Mouse (Mus musculus) limb, embryonic 11.5 days (tissue): ENCODE results near the gene Xpo1. TPM values are rescaled to one million over a fixed set of nuclear protein-coding genes. Genes with fewer than 3 reads are reported as not detected.
"Not testable (repeated sequence)": the region's sequence is repeated elsewhere in the genome, so short reads cannot be mapped to it uniquely, and the experiment has no call there.

Experiments used
- ATAC-seq: fragments of 200-750 bp; cut with Nextera tagmentation; 2 replicates; pipeline ENCODE4 v1.8.0; 2017; ENCODE audit warnings: low read depth; ENCODE audit not compliant: insufficient number of reproducible peaks, low FRiP score, low TSS enrichment
- DNase-seq: peaks from one replicate; pipeline ENCODE4 v3.0.0-alpha.2; 2015; ENCODE audit warnings: low spot score
- H3K27ac ChIP-seq: fragments of 300-500 bp; sonication (generic); replicated peaks from 2 replicates; pipeline ENCODE4 v1.5.1; 2014; ENCODE audit warnings: low read depth, mild to moderate bottlenecking, low read length
- H3K27me3 ChIP-seq: fragments of 300-500 bp; sonication (generic); 2 replicates; pipeline ENCODE4 v1.6.1; 2014; ENCODE audit warnings: mild to moderate bottlenecking, low read length, mixed read lengths; ENCODE audit not compliant: control insufficient read depth, insufficient read depth
- H3K36me3 ChIP-seq: fragments of 300-500 bp; sonication (generic); 2 replicates; pipeline ENCODE4 v1.6.1; 2014; ENCODE audit warnings: mild to moderate bottlenecking, low read length, moderate library complexity, mixed read lengths; ENCODE audit not compliant: control insufficient read depth, insufficient read depth
- H3K4me1 ChIP-seq: fragments of 300-500 bp; sonication (generic); 2 replicates; pipeline ENCODE4 v1.6.1; 2014; ENCODE audit warnings: low read length, mixed read lengths; ENCODE audit not compliant: control insufficient read depth, insufficient read depth
- H3K4me2 ChIP-seq: fragments of 300-500 bp; sonication (generic); 2 replicates; pipeline ENCODE4 v1.6.1; 2014; ENCODE audit warnings: low read depth, mild to moderate bottlenecking, moderate library complexity; ENCODE audit not compliant: severe bottlenecking
- H3K4me3 ChIP-seq: fragments of 300-500 bp; sonication (generic); 2 replicates; pipeline ENCODE4 v1.5.1; 2014; ENCODE audit warnings: low read depth, low read length
- H3K9ac ChIP-seq: fragments of 300-500 bp; sonication (generic); 2 replicates; pipeline ENCODE4 v1.6.1; 2014; ENCODE audit warnings: mild to moderate bottlenecking, low read length
- H3K9me3 ChIP-seq: fragments of 300-500 bp; sonication (generic); 2 replicates; pipeline ENCODE4 v1.6.1; 2016; ENCODE audit warnings: low read length; ENCODE audit not compliant: control insufficient read depth
- WGBS: fragments of 180-500 bp; shearing (Covaris S2); extraction: QIAGEN DNeasy Blood & Tissue Kit; methylation state at CpG from one replicate; pipeline ENCODE4 v1.1.7; 2014; 5-methylcytosine and 5-hydroxymethylcytosine counted together
- polyA plus RNA-seq: library from polyadenylated mRNA; unstranded; fragments of >200 nt; fragmentation: Nextera tagmentation; extraction: Ambion mirVana; gene quantifications from 2 replicates; pipeline ENCODE4 v1.2.1, GENCODE M21; 2014

Gene Xpo1
- polyA plus RNA-seq, 1 experiment from 2014 or later, result 179 TPM

DNA sequence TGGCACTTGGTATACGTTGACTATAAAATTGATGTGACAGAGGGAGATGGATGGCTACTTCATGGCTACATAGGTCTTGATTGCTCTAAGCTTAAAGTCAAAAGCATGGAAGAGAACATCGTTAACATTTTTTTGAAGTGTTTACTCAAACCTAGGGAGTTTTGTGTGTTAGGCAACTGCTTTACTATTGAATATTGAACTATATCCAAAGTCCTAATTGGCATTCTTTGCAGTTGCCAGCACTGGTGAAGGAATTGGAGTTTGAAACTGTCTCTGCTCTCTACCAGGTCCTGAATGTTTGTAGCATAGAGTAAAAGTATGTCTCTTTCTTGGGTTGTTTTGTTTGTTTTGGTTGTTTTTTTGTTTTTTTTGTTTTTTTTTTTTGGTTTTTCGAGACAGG is 19.9 kb downstream of the Xpo1 start:
- H3K27ac ChIP-seq, result no peak overlapping the region
- H3K9ac ChIP-seq, result no peak overlapping the region
- DNase-seq, result no peak
- no peaks in the 10 kb centered on the region for H3K27me3 ChIP-seq
- WGBS, result 83% methylated on average over 3 of the region's 3 CpGs
- H3K4me2 ChIP-seq, result no peak overlapping the region
- H3K9me3 ChIP-seq, result no peaks in the 10 kb centered on the region
- H3K4me3 ChIP-seq, result no peak overlapping the region
- H3K36me3 ChIP-seq, result peaks cover 23% of the 10 kb centered on the region
- ATAC-seq, result no peak
- H3K4me1 ChIP-seq, result no peaks in the 10 kb centered on the region

DNA sequence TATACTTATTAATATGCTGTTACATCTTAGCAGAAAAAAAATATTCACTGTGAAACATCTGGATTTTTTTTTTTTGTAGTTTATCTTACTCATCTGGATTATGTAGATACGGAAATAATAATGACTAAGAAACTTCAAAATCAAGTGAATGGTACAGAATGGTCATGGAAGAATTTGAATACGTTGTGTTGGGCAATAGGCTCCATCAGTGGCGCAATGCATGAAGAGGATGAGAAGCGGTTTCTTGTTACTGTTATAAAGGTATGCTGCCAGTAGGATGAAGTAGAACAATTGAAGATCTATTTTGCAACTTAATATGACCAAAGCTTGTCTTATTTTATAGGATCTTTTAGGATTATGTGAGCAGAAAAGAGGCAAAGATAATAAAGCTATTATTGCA is 28.6 kb downstream of the Xpo1 start:
- WGBS, result 95% methylated on average over 4 of the region's 4 CpGs
- DNase-seq (no peak), ATAC-seq (no peak)
- H3K27ac ChIP-seq, result no peak overlapping the region
- no peaks in the 10 kb centered on the region for H3K9me3 ChIP-seq
- no peak overlapping the region for H3K4me2 ChIP-seq
- no peaks in the 10 kb centered on the region for H3K4me1 ChIP-seq
- H3K4me3 ChIP-seq, result no peak overlapping the region
- H3K9ac ChIP-seq, result no peak overlapping the region
- no peaks in the 10 kb centered on the region for H3K27me3 ChIP-seq
- H3K36me3 ChIP-seq, result peaks cover 28% of the 10 kb centered on the region; the same call in 1 of the 2 replicates

DNA sequence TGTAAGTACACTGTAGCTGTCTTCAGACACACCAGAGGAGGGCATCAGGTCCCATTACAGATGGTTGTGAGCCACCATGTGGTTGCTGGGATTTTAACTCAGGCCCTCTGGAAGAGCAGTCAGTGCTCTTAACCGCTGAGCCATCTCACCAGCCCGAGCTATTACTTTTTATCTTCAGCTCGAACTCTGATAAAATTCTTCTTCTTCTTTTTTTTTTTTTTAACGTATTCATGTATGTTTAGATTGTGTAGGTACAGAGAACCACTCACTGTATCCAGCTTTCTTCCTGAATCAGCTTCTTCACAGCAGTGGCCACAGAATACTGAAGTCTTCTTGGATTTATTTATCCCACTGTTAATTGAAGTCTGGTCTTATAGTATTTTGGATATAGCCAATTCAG is 33.0 kb downstream of the Xpo1 start:
- H3K36me3 ChIP-seq, result peaks cover 33% of the 10 kb centered on the region; the same call in 1 of the 2 replicates
- not testable (repeated sequence) for H3K9me3 ChIP-seq, DNase-seq, H3K4me3 ChIP-seq, H3K9ac ChIP-seq, H3K27ac ChIP-seq, ATAC-seq, H3K4me1 ChIP-seq, H3K4me2 ChIP-seq, H3K27me3 ChIP-seq
- 94% methylated on average over 4 of the region's 4 CpGs for WGBS

DNA sequence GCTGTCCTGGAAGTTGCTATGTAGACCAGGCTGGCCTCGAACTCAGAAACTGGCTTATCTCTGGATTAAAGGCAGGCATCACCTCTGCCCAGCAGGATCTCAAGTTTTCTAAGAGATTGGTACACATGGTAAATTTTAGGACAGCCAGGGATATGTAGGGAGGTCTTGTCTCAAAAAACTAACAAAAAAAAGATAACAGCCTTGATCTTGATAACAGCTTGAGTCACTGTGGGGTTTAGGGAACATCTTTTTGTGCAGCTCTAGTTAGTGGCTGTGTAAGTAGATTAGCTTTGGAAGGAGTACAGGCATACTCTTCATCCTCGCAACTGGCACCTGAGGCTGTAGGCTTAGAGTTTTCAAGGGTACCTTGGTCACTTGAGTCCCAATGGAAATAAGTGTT is 41.5 kb downstream of the Xpo1 start:
- ATAC-seq, result no peak
- H3K4me3 ChIP-seq, result no peak overlapping the region
- no peak overlapping the region for H3K27ac ChIP-seq
- H3K4me2 ChIP-seq, result no peak overlapping the region
- DNase-seq, result no peak
- H3K9me3 ChIP-seq, result no peaks in the 10 kb centered on the region
- H3K36me3 ChIP-seq, result peaks cover 18% of the 10 kb centered on the region; the same call in 1 of the 2 replicates
- no peaks in the 10 kb centered on the region for H3K4me1 ChIP-seq
- no peak overlapping the region for H3K9ac ChIP-seq
- no peaks in the 10 kb centered on the region for H3K27me3 ChIP-seq
- WGBS, result 97% methylated on average over 2 of the region's 2 CpGs

DNA sequence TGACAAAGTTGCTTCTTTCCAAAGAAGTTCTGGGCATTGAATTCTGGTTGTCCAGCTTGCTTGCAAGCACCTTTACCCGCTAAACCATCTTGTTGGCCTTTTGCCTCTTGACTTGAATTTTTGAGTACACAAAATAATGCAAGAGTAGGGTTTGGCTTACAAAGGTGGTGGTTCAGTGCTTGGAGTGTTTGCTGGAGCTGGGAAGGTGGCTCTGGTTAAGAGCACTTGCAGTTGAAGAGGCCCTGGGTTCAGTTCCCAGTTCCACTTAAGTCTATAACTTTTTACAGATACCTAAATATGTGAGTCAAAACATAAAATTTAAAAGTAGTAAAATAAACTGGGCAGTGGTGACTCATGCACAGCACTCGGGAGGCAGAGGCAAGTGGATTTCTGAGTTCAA is 42.5 kb downstream of the Xpo1 start:
- Histone ChIP-seq H3K4me3 (no peak overlapping the region), H3K4me1 (no peaks in the 10 kb centered on the region), H3K27me3 (no peaks in the 10 kb centered on the region), H3K9me3 (no peaks in the 10 kb centered on the region), H3K9ac (no peak overlapping the region), H3K27ac (no peak overlapping the region), H3K4me2 (no peak overlapping the region), H3K36me3 (peaks cover 12% of the 10 kb centered on the region; the same call in 1 of the 2 replicates)
- ATAC-seq (no peak), DNase-seq (no peak)
- 95% methylated on average over 2 of the region's 2 CpGs for WGBS

DNA sequence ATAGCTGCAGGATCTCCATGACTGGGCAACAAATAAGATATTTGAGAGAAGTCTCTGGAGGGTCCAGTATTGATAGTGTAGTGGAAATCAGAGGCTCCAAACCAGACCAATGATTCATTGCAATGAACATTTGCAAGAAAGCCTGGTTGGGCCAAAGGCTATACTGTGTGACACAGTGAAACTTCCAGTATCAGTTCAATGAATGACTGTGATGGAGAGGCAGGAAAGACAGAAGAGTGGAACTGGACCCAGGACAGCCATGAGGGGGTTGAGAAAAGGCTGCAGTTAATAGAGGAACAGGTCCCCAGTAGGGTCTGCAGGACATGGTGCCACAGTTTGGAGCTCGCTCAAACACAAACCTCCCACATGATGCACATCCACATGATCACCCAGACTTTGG is 44.1 kb downstream of the Xpo1 start:
- peaks cover 5% of the 10 kb centered on the region; the same call in 1 of the 2 replicates for H3K36me3 ChIP-seq
- no peaks in the 10 kb centered on the region for H3K27me3 ChIP-seq
- 100% methylated on average over 1 of the region's 1 CpGs for WGBS
- H3K4me3 ChIP-seq, result no peak overlapping the region
- ATAC-seq (no peak), DNase-seq (no peak)
- H3K9ac ChIP-seq, result no peak overlapping the region
- H3K4me1 ChIP-seq, result no peaks in the 10 kb centered on the region
- no peak overlapping the region for H3K4me2 ChIP-seq
- no peak overlapping the region for H3K27ac ChIP-seq
- H3K9me3 ChIP-seq, result no peaks in the 10 kb centered on the region

DNA sequence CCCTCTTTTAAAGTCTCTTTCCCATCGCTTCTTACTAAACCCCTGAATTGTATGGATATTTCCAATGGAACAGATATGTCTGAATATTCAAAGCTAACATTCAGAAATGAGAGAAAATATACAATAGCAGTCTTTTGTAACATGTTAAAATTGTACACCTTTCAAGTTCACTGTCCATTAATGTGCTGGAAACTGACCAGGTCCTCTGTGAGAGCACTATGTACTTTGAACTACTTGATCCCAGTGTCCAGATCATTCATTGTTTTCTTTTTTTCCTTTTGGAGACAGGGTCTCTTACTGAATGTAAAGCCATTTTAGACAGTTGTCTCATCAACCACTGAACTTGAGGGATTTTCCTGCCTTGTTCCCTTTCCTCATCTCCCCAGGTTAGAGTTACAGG is 47.3 kb downstream of the Xpo1 start:
- ATAC-seq (no peak), DNase-seq (no peak)
- H3K4me3 ChIP-seq, result no peak overlapping the region
- no peak overlapping the region for H3K9ac ChIP-seq
- no peaks in the 10 kb centered on the region for H3K9me3 ChIP-seq
- WGBS, result 63% methylated on average over 1 of the region's 1 CpGs
- no peak overlapping the region for H3K4me2 ChIP-seq
- no peak overlapping the region for H3K27ac ChIP-seq
- no peaks in the 10 kb centered on the region for H3K27me3 ChIP-seq
- H3K4me1 ChIP-seq, result no peaks in the 10 kb centered on the region
- H3K36me3 ChIP-seq, result no peaks in the 10 kb centered on the region

DNA sequence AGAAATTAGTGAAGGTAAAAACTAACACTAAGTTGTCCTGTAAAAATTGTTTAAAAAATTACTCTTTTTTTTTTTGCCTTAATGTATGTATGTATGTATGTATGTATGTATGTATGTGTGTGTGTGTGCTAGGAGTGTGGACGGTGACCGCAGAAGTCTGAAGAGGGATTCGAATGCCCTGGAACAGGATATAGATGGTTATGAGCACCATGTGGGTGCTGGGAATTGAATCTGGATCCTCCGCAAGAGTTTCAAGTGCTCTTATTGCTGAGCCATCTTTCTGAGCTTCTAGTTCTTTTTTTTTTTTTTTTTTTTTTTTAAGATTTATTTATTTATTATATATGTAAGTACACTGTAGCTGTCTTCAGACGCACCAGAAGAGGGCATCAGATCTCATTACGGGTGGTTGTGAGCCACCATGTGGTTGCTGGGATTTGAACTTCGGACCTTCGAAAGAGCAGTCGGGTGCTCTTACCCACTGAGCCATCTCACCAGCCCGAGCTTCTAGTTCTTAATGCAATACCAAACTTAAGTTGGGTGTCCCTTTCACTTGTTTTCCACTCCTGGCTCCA is 49.3 kb downstream of the Xpo1 start:
- not testable (repeated sequence) for DNase-seq, H3K27me3 ChIP-seq, H3K27ac ChIP-seq, H3K4me1 ChIP-seq, ATAC-seq, H3K9me3 ChIP-seq, H3K36me3 ChIP-seq
- Histone ChIP-seq H3K9ac (peak overlapping the region; percentile 82; the same call in 1 of the 2 replicates), H3K4me2 (peak overlapping the region; percentile 46), H3K4me3 (peak overlapping the region; percentile 80)
- 39% methylated on average over 10 of the region's 10 CpGs for WGBS
